Mouse (Mus musculus) urinary bladder, postnatal 14 days (tissue): ENCODE measurements around the gene Aldh3a2.
"Not testable (repeated sequence)": the region's sequence is repeated elsewhere in the genome, so short reads cannot be mapped to it uniquely, and the experiment has no call there.

ENCODE experiments used
- DNase-seq: peaks from one replicate; pipeline ENCODE4 v3.0.0; 2021; ENCODE audit warnings: low spot score

Aldh3a2 gene

GRCm38 (mm10) chr11:61173477-61173876 is 93.8 kb downstream of the Aldh3a2 start:
- DNase-seq = not testable (repeated sequence)
